In genomic region chr6:139780028-139780427, GRCm38 (mm10) we compare ENCODE assay signal across 12 mouse cellular contexts.
DNase-seq lines count a peak whose midpoint lies in the region; ATAC-seq and TF ChIP-seq lines count a peak whose summit lies in the region.
"Had no signal": no experiment of that assay in that cellular context is flagged by ENCODE, and none has a peak within 500 bp of the region (broad histone marks: within the 10 kb centered on the region; RNA-seq: fewer than 3 reads in every experiment).

No protein-coding gene starts in this region.

- peak; percentile 69; the same call in 1 of the 2 replicates for ATAC-seq in frontal cortex, adult (ENCODE audit: low TSS enrichment)
- ATAC-seq in megakaryocyte-erythroid progenitor cell, adult 5-6 weeks (replicated peaks; ENCODE audit: low FRiP score, low TSS enrichment, poor library complexity, severe bottlenecking): no peak
- ATAC-seq: activated CD4-positive, CD25-positive, alpha-beta regulatory T cell, adult 4 months had no signal

- intact Hi-C loops in left cerebral cortex, adult 2 months (cut with DNase I): no loop called here

- TF ChIP-seq CTCF in left cerebral cortex, adult 2 months (IDR thresholded peaks at IDR 0.05): peak; percentile 49

- H3K4me3 ChIP-seq in left cerebral cortex, adult 2 months: no peak overlapping the region
- H3K4me3 ChIP-seq: hindbrain, embryonic 10.5 days; limb, embryonic 12.5 days had no signal

- no peak overlapping the region for H3K27ac ChIP-seq in left cerebral cortex, adult 2 months
- H3K27ac ChIP-seq: hindbrain, embryonic 10.5 days; limb, embryonic 12.5 days had no signal

- no peak for DNase-seq in frontal cortex, postnatal 25 days (ENCODE audit: low spot score in 2 of 2)
- DNase-seq in left cerebral cortex, adult 2 months (ENCODE audit: extremely low spot score in 1 of 2, low spot score in 2 of 2): no peak
- no peak for DNase-seq in left cerebral cortex, adult 8-10 months (ENCODE audit: low spot score in 2 of 2)
- DNase-seq in ES-CJ7 (ENCODE audit: low read depth, low spot score): peak; percentile 59
- DNase-seq in adrenal gland, postnatal 36 days: peak; percentile 5 to 21
- DNase-seq in right cerebral cortex, postnatal 4 days: no peak
- DNase-seq: cerebellum, adult 11-12 months had no signal

Comparison
In these comparisons a context has a peak if more than half of its experiments do, and no peak if none do; other contexts are left out.
1. DNase-seq: peak in ES-CJ7 (single experiment) and adrenal gland, postnatal 36 days (2 of 2); none in frontal cortex, postnatal 25 days (0 of 2), left cerebral cortex, adult 2 months (0 of 2), left cerebral cortex, adult 8-10 months (0 of 2) and right cerebral cortex, postnatal 4 days (single experiment).